Mouse (Mus musculus) mature B cell (primary cell): ENCODE data around the gene Epb41.

Experiments
- in situ Hi-C: fragments of 300-500 bp; cut with MboI; formaldehyde crosslinking; loops from 2 replicates; pipeline ENCODE4 v1.14.3; 2019

Epb41 gene

GRCm38 (mm10) chr4:132074933-132075769 is at the start of gene Epb41:
TSS of gene Epb41 (minus strand) at chr4:132075321.
- in situ Hi-C loops = loop anchor here (5.0 kb wide), 2 partner anchors 38 to 93 kb away; no protein-coding TSS in a partner anchor

- in situ Hi-C loops = no loop called here
Measured at GRCm38 (mm10) chr4:132123166-132123565, 48.0 kb upstream of the Epb41 start.

GRCm38 (mm10) chr4:132121674-132122073 is 46.6 kb upstream of the Epb41 start:
- in situ Hi-C loops = no loop called here

GRCm38 (mm10) chr4:132119566-132119965 is 44.4 kb upstream of the Epb41 start:
- in situ Hi-C loops = no loop called here

GRCm38 (mm10) chr4:132116315-132116714 is 41.2 kb upstream of the Epb41 start:
- in situ Hi-C loops = no loop called here

GRCm38 (mm10) chr4:132113411-132114095 is 38.4 kb upstream of the Epb41 start:
- in situ Hi-C loops = no loop called here

GRCm38 (mm10) chr4:132111227-132111626 is 36.1 kb upstream of the Epb41 start:
- in situ Hi-C loops = no loop called here

- in situ Hi-C loops = no loop called here
Measured at GRCm38 (mm10) chr4:132108221-132108620, 33.1 kb upstream of the Epb41 start.

GRCm38 (mm10) chr4:132101152-132101551 is 26.0 kb upstream of the Epb41 start:
- in situ Hi-C loops = no loop called here

GRCm38 (mm10) chr4:132099548-132099947 is 24.4 kb upstream of the Epb41 start:
- in situ Hi-C loops = no loop called here

GRCm38 (mm10) chr4:132095043-132095442 is 19.9 kb upstream of the Epb41 start:
- in situ Hi-C loops = no loop called here

GRCm38 (mm10) chr4:132093928-132094327 is 18.8 kb upstream of the Epb41 start:
- in situ Hi-C loops = no loop called here

- in situ Hi-C loops = no loop called here
Measured at GRCm38 (mm10) chr4:132093136-132093535, 18.0 kb upstream of the Epb41 start.

GRCm38 (mm10) chr4:132088921-132089320 is 13.8 kb upstream of the Epb41 start:
- in situ Hi-C loops = no loop called here

- in situ Hi-C loops = no loop called here
Measured at GRCm38 (mm10) chr4:132085114-132085513, 10.0 kb upstream of the Epb41 start.

- in situ Hi-C loops = no loop called here
Measured at GRCm38 (mm10) chr4:132080492-132080983, 5.4 kb upstream of the Epb41 start.

GRCm38 (mm10) chr4:132079555-132080275 is 4.6 kb upstream of the Epb41 start:
- in situ Hi-C loops = loop anchor here (5.0 kb wide), 2 partner anchors 42 to 97 kb away; no protein-coding TSS in a partner anchor

GRCm38 (mm10) chr4:132078296-132078714 is 3.2 kb upstream of the Epb41 start:
- in situ Hi-C loops = loop anchor here (5.0 kb wide), 2 partner anchors 41 to 96 kb away; no protein-coding TSS in a partner anchor

GRCm38 (mm10) chr4:132077445-132077844 is 2.3 kb upstream of the Epb41 start:
- in situ Hi-C loops = loop anchor here (5.0 kb wide), 2 partner anchors 40 to 95 kb away; no protein-coding TSS in a partner anchor

- in situ Hi-C loops = loop anchor here (5.0 kb wide), 2 partner anchors 39 to 94 kb away; no protein-coding TSS in a partner anchor
Measured at GRCm38 (mm10) chr4:132076480-132077405, 1.6 kb upstream of the Epb41 start.

GRCm38 (mm10) chr4:132075796-132076195 is 675 bp upstream of the Epb41 start:
- in situ Hi-C loops = loop anchor here (5.0 kb wide), 2 partner anchors 38 to 93 kb away; no protein-coding TSS in a partner anchor
